In genomic region chr7:19940256-19940655, GRCm38 (mm10) we compare ENCODE assay signal across 12 mouse cellular contexts. TPM values are rescaled to one million over a fixed set of nuclear protein-coding genes. Genes with fewer than 3 reads are reported as not detected.
DNase-seq lines count a peak whose midpoint lies in the region; ATAC-seq and TF ChIP-seq lines count a peak whose summit lies in the region.
"Had no signal": no experiment of that assay in that cellular context is flagged by ENCODE, and none has a peak within 500 bp of the region (broad histone marks: within the 10 kb centered on the region; RNA-seq: fewer than 3 reads in every experiment).

No protein-coding gene starts in this region.

- H3K4me1 ChIP-seq in MEL (ENCODE audit: control insufficient read depth in 1 of 2, insufficient read depth in 2 of 2, low read length in 2 of 2), result 0 out of 4 replicates have a peak, but pooled peaks cover 0 to 3% of the 10 kb centered on the region in 2 experiments
- H3K4me1 ChIP-seq in heart, embryonic 15.5 days (replicated peaks), result peaks cover 26% of the 10 kb centered on the region
- H3K4me1 ChIP-seq: neural tube, embryonic 13.5 days had no signal

- 9% methylated on average over 5 of the region's 6 CpGs for WGBS in heart, embryonic 15.5 days

- no peak overlapping the region for H3K9ac ChIP-seq in MEL (ENCODE audit: control insufficient read depth, low read depth, low read length, poor library complexity, severe bottlenecking)
- H3K9ac ChIP-seq in heart, embryonic 15.5 days, result no peak overlapping the region
- H3K9ac ChIP-seq: neural tube, embryonic 13.5 days had no signal

- peak; percentile 24 for DNase-seq in MEL (ENCODE audit: low read depth, low spot score)
- DNase-seq in kidney, postnatal 25 days, result peak; percentile 33 to 66
- DNase-seq in naive thymus-derived CD4-positive, alpha-beta T cell, adult 2 months (ENCODE audit: low read depth), result peak; percentile 86
- DNase-seq in layer of hippocampus, postnatal 10 days (ENCODE audit: low spot score in 2 of 2), result no peak
- no peak for DNase-seq in gastrocnemius, postnatal 14 days
- DNase-seq in cerebellum, postnatal 10 days, result no peak
- no peak for DNase-seq in urinary bladder, postnatal 10 days (ENCODE audit: low spot score)

- H3K36me3 ChIP-seq in MEL (ENCODE audit: control insufficient read depth in 1 of 2, insufficient read depth in 2 of 2, low read length in 2 of 2), result no peaks in the 10 kb centered on the region
- H3K36me3 ChIP-seq in heart, embryonic 15.5 days, result no peaks in the 10 kb centered on the region
- H3K36me3 ChIP-seq: neural tube, embryonic 13.5 days had no signal

- ATAC-seq in heart, embryonic 15.5 days (replicated peaks; ENCODE audit: insufficient number of reproducible peaks, insufficient read depth, low FRiP score, low read depth), result peak; percentile 34
- ATAC-seq: forebrain, embryonic 16.5 days had no signal

- no peak overlapping the region for H3K4me3 ChIP-seq in MEL (ENCODE audit: control insufficient read depth in 1 of 2, insufficient read depth in 1 of 2, low read depth in 2 of 2, low read length in 2 of 2)
- no peak overlapping the region for H3K4me3 ChIP-seq in heart, embryonic 15.5 days
- H3K4me3 ChIP-seq: neural tube, embryonic 13.5 days had no signal

- H3K4me2 ChIP-seq in heart, embryonic 15.5 days, result peak overlapping the region; percentile 39
- H3K4me2 ChIP-seq: neural tube, embryonic 13.5 days had no signal

- TF ChIP-seq POLR2A in MEL (IDR thresholded peaks at IDR 0.05; ENCODE audit: control insufficient read depth in 1 of 2, insufficient read depth in 1 of 2, low read depth in 1 of 2, low read length in 2 of 2, poor library complexity in 1 of 2), result no peak

- H3K27me3 ChIP-seq in MEL (ENCODE audit: control insufficient read depth in 1 of 2, insufficient read depth in 2 of 2, low read length in 2 of 2), result no peaks in the 10 kb centered on the region; a peak in 1 of 4 replicates
- no peaks in the 10 kb centered on the region; the same call in 1 of the 2 replicates for H3K27me3 ChIP-seq in heart, embryonic 15.5 days
- H3K27me3 ChIP-seq: neural tube, embryonic 13.5 days; Patski had no signal

- H3K9me3 ChIP-seq in MEL (replicated peaks; ENCODE audit: insufficient read depth, low read length), result no peaks in the 10 kb centered on the region
- H3K9me3 ChIP-seq in heart, embryonic 15.5 days (replicated peaks), result no peaks in the 10 kb centered on the region
- H3K9me3 ChIP-seq: neural tube, embryonic 13.5 days had no signal

- TF ChIP-seq EP300 in MEL (IDR thresholded peaks at IDR 0.05; ENCODE audit: low read depth in 1 of 2, low read length in 2 of 2), result no peak

- H3K79me2 ChIP-seq in MEL (ENCODE audit: control insufficient read depth, insufficient read depth, low read length, poor library complexity), result no peaks in the 10 kb centered on the region

- no peak for TF ChIP-seq RAD21 in MEL (IDR thresholded peaks at IDR 0.05; ENCODE audit: low read depth, low read length)

- intact Hi-C loops in gastrocnemius, postnatal 14 days (cut with DNase I; ENCODE audit: low total_unique reads), result no loop called here

- no peak overlapping the region for H3K27ac ChIP-seq in MEL (ENCODE audit: control insufficient read depth, low read depth, low read length)
- H3K27ac ChIP-seq in heart, embryonic 15.5 days, result peak overlapping the region; percentile 83
- H3K27ac ChIP-seq: neural tube, embryonic 13.5 days had no signal

- no peak for TF ChIP-seq CTCF in MEL (IDR thresholded peaks at IDR 0.05 in 2 of 3, conservative IDR thresholded peaks at IDR 0.05 in 1 of 3; ENCODE audit: control insufficient read depth in 1 of 3, insufficient read depth in 1 of 3, low read depth in 2 of 3, low read length in 3 of 3, poor library complexity in 1 of 3, severe bottlenecking in 1 of 3)

TF ChIP-seq in MEL, 35 proteins besides CTCF, POLR2A, EP300 and RAD21:
- TF ChIP-seq ZMIZ1 (IDR thresholded peaks at IDR 0.05; ENCODE audit: low read depth, low read length) (no peak), TAL1 (IDR thresholded peaks at IDR 0.05; ENCODE audit: low read length) (no peak), JUND (IDR thresholded peaks at IDR 0.05; ENCODE audit: low read depth, low read length) (no peak), UBTF (IDR thresholded peaks at IDR 0.05; ENCODE audit: borderline replicate concordance, insufficient read depth, low read depth, low read length) (no peak), MYC (IDR thresholded peaks at IDR 0.05; ENCODE audit: low read depth, low read length) (no peak), ELF1 (IDR thresholded peaks at IDR 0.05; ENCODE audit: low read depth, low read length) (no peak; the same call in 1 of the 2 replicates), MEF2A (IDR thresholded peaks at IDR 0.05; ENCODE audit: extremely low read depth, insufficient replicate concordance, low read depth, low read length, poor library complexity, severe bottlenecking) (no peak), MAZ (IDR thresholded peaks at IDR 0.05; ENCODE audit: low read depth, low read length) (no peak), E2F4 (IDR thresholded peaks at IDR 0.05; ENCODE audit: borderline replicate concordance, low read depth, low read length) (no peak), ETS1 (IDR thresholded peaks at IDR 0.05; ENCODE audit: low read depth, low read length) (no peak), USF1 (IDR thresholded peaks at IDR 0.05; ENCODE audit: low read depth, low read length) (no peak), SMC3 (IDR thresholded peaks at IDR 0.05; ENCODE audit: low read depth, low read length) (no peak)

RNA-seq across cellular contexts. Expression of gene Igsf23, which starts 10.3 kb away (rescaled TPM):
- total RNA-seq in MEL (2012; rRNA removed), result 0.08 TPM in 1 of 2 replicates, not detected in the other
- under 1 TPM in 1 of 2 experiments, not detected in 1; 0.35 TPM for polyA plus RNA-seq in MEL (2012; ENCODE audit: insufficient read depth in 1 of 2, insufficient read length in 2 of 2, low read depth in 1 of 2, low replicate concordance in 2 of 2, missing spikeins in 1 of 2)
- 1.5 and 1.7 TPM in 2 replicates for polyA plus RNA-seq in heart, embryonic 15.5 days (2015; fragmentation: Nextera tagmentation; extraction: Ambion mirVana)
- not detected for total RNA-seq in layer of hippocampus, postnatal 10 days (2021)
- not detected for total RNA-seq in gastrocnemius, postnatal 14 days (2021)
- total RNA-seq: left cerebral cortex, postnatal 25 days had no signal
- polyA plus RNA-seq: forebrain, embryonic 16.5 days; neural tube, embryonic 13.5 days had no signal

RNA-seq across cellular contexts. Expression of gene Pvr, which starts 19.3 kb away (rescaled TPM):
- total RNA-seq in MEL (2012; rRNA removed), result not detected in 2 replicates
- polyA plus RNA-seq in MEL (2012; ENCODE audit: insufficient read depth in 1 of 2, insufficient read length in 2 of 2, low read depth in 1 of 2, low replicate concordance in 2 of 2, missing spikeins in 1 of 2), result not detected
- polyA plus RNA-seq in heart, embryonic 15.5 days (2015; fragmentation: Nextera tagmentation; extraction: Ambion mirVana), result 15.2 and 16.1 TPM in 2 replicates
- total RNA-seq in layer of hippocampus, postnatal 10 days (2021), result 10 to 100 TPM; 11.9 TPM
- 1 to 10 TPM; 8.0 to 9.4 TPM for total RNA-seq in gastrocnemius, postnatal 14 days (2021)

RNA-seq across cellular contexts. Expression of gene Ceacam20, which starts 25.0 kb away (rescaled TPM):
- not detected in 2 replicates for total RNA-seq in MEL (2012; rRNA removed)
- not detected for polyA plus RNA-seq in MEL (2012; ENCODE audit: insufficient read depth in 1 of 2, insufficient read length in 2 of 2, low read depth in 1 of 2, low replicate concordance in 2 of 2, missing spikeins in 1 of 2)
- polyA plus RNA-seq in heart, embryonic 15.5 days (2015; fragmentation: Nextera tagmentation; extraction: Ambion mirVana), result not detected in 2 replicates
- not detected for total RNA-seq in layer of hippocampus, postnatal 10 days (2021)
- total RNA-seq in gastrocnemius, postnatal 14 days (2021), result not detected
- total RNA-seq: left cerebral cortex, postnatal 25 days had no signal
- polyA plus RNA-seq: forebrain, embryonic 16.5 days; neural tube, embryonic 13.5 days; Patski had no signal

RNA-seq across cellular contexts. Expression of gene Nlrp9b, which starts 51.0 kb away (rescaled TPM):
- not detected in 2 replicates for total RNA-seq in MEL (2012; rRNA removed)
- not detected for polyA plus RNA-seq in MEL (2012; ENCODE audit: insufficient read depth in 1 of 2, insufficient read length in 2 of 2, low read depth in 1 of 2, low replicate concordance in 2 of 2, missing spikeins in 1 of 2)
- polyA plus RNA-seq in heart, embryonic 15.5 days (2015; fragmentation: Nextera tagmentation; extraction: Ambion mirVana), result not detected in 2 replicates
- not detected for total RNA-seq in layer of hippocampus, postnatal 10 days (2021)
- total RNA-seq in gastrocnemius, postnatal 14 days (2021), result not detected
- total RNA-seq: left cerebral cortex, postnatal 25 days had no signal
- polyA plus RNA-seq: forebrain, embryonic 16.5 days; neural tube, embryonic 13.5 days; Patski had no signal

RNA-seq across cellular contexts. Expression of gene Ceacam19, which starts 52.5 kb away (rescaled TPM):
- 0.04 TPM in 1 of 2 replicates, not detected in the other for total RNA-seq in MEL (2012; rRNA removed)
- polyA plus RNA-seq in MEL (2012; ENCODE audit: insufficient read depth in 1 of 2, insufficient read length in 2 of 2, low read depth in 1 of 2, low replicate concordance in 2 of 2, missing spikeins in 1 of 2), result under 1 TPM in 1 of 2 experiments, not detected in 1; 0.03 TPM
- not detected in 2 replicates for polyA plus RNA-seq in heart, embryonic 15.5 days (2015; fragmentation: Nextera tagmentation; extraction: Ambion mirVana)
- not detected for total RNA-seq in layer of hippocampus, postnatal 10 days (2021)
- not detected for total RNA-seq in gastrocnemius, postnatal 14 days (2021)
- total RNA-seq: left cerebral cortex, postnatal 25 days had no signal
- polyA plus RNA-seq: forebrain, embryonic 16.5 days; neural tube, embryonic 13.5 days had no signal

Comparison
In these comparisons a context has a peak if more than half of its experiments do, and no peak if none do; other contexts are left out.
1. DNase-seq: peak in MEL (single experiment), kidney, postnatal 25 days (2 of 2) and naive thymus-derived CD4-positive, alpha-beta T cell, adult 2 months (single experiment); none in layer of hippocampus, postnatal 10 days (0 of 2), gastrocnemius, postnatal 14 days (single experiment), cerebellum, postnatal 10 days (0 of 2) and urinary bladder, postnatal 10 days (single experiment).